Mouse (Mus musculus): ENCODE measurements around the gene Fam57a. TPM values are rescaled to one million over a fixed set of nuclear protein-coding genes. Genes with fewer than 3 reads are reported as not detected.

The Fam57a gene
- polyA plus RNA-seq, 1 experiment from 2014 or later: 33.2 TPM

DNA sequence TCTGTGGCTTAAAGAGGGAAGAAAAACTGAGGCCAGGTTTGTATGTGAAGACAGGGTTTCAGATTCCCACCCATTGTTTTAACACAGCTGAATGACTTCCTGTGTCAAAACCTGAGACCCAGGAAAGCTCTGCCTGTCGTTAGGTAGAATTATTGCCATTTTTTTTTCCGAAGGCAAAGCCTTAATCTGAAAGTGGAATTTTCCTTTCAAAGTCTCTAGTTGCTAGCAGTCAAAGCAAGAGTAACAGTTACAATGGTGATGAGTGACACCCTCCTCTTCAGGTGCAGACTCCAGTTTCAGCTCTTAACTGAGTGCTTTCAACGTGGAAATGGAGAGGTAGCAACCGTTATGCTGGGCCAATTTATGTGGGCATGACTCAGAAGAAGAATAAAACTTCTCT lies 28.5 kb upstream of the Fam57a start:
- WGBS: 71% methylated on average over 4 of the region's 4 CpGs
- ATAC-seq (ENCODE audit: low FRiP score): no peak
- no peak overlapping the region for H3K4me2 ChIP-seq (replicated peaks; ENCODE audit: low read depth, low read length)
- no peaks in the 10 kb centered on the region for H3K27me3 ChIP-seq (ENCODE audit: control insufficient read depth, insufficient read depth, low read length)
- no peak overlapping the region for H3K9ac ChIP-seq (ENCODE audit: low read depth, low read length)
- DNase-seq (ENCODE audit: low spot score): no peak
- H3K4me1 ChIP-seq (replicated peaks; ENCODE audit: control insufficient read depth, insufficient read depth, low read length): no peaks in the 10 kb centered on the region
- H3K36me3 ChIP-seq (ENCODE audit: control insufficient read depth, insufficient read depth, low read length): no peaks in the 10 kb centered on the region
- H3K9me3 ChIP-seq (ENCODE audit: control insufficient read depth, low read length): no peaks in the 10 kb centered on the region
- no peak overlapping the region for H3K4me3 ChIP-seq (ENCODE audit: low read depth, low read length)
- no peak overlapping the region for H3K27ac ChIP-seq (ENCODE audit: low read depth, low read length)

DNA sequence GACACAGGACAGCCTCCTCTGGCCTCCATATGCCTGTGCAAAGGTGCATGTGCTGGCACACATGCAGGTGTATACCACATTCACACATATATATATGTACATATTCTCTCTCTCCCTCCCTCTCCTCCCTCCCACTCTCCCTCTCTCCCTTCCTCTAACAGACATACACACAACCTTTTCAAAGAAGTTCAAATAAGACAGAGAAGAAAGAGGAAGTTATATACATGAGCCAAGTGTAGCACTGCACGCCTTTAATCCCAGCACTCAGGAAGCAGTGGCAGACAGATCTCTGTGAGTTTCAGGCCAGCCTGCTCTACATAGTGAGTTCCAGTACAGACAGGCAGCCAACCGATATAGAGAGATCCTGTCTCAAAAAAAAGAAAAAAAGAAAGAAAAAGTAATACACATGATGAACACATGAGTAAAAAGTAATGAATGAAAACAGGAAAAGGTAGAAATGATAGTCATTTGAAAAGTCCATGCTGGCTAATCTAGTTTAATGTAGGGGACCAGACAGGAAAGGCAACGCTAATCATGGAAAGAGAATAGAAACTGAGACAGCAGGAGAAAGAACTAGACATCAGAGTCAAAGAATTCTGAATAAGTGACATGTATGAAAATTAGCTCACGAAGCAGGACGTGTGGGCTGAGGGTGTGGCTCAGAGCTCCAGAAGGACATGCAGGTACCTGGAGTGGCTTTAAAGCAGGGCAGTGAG lies 26.1 kb upstream of the Fam57a start:
- H3K27me3 ChIP-seq (ENCODE audit: control insufficient read depth, insufficient read depth, low read length): no peaks in the 10 kb centered on the region
- 94% methylated on average over 5 of the region's 5 CpGs for WGBS
- no peak overlapping the region for H3K27ac ChIP-seq (ENCODE audit: low read depth, low read length)
- no peak for ATAC-seq (ENCODE audit: low FRiP score)
- no peaks in the 10 kb centered on the region for H3K4me1 ChIP-seq (replicated peaks; ENCODE audit: control insufficient read depth, insufficient read depth, low read length)
- no peak overlapping the region for H3K9ac ChIP-seq (ENCODE audit: low read depth, low read length)
- no peak overlapping the region for H3K4me2 ChIP-seq (replicated peaks; ENCODE audit: low read depth, low read length)
- H3K9me3 ChIP-seq (ENCODE audit: control insufficient read depth, low read length): no peaks in the 10 kb centered on the region
- no peaks in the 10 kb centered on the region for H3K36me3 ChIP-seq (ENCODE audit: control insufficient read depth, insufficient read depth, low read length)
- no peak for DNase-seq (ENCODE audit: low spot score)
- no peak overlapping the region for H3K4me3 ChIP-seq (ENCODE audit: low read depth, low read length)

DNA sequence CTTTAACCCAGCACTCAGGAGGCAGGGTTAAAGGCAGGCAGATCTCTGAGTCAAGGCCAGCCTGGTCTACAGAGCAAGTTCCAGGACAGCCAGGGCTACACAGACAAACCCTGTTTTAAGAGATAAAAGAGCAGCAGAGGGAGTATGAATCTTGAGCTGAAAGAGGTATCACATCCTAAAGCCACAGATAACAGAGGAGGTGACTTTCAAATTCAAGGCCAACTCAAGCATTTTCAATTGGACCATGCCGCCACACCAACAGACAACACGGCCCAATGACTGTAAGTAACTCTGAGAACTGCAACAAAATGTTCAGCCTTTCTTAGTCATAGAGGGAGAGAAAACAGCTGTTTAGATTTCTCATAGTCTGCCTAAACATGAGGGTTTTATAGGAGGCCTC lies 25.3 kb upstream of the Fam57a start:
- H3K27me3 ChIP-seq (ENCODE audit: control insufficient read depth, insufficient read depth, low read length): no peaks in the 10 kb centered on the region
- H3K36me3 ChIP-seq (ENCODE audit: control insufficient read depth, insufficient read depth, low read length): no peaks in the 10 kb centered on the region
- no peak overlapping the region for H3K4me2 ChIP-seq (replicated peaks; ENCODE audit: low read depth, low read length)
- H3K4me3 ChIP-seq (ENCODE audit: low read depth, low read length): no peak overlapping the region
- no peak overlapping the region for H3K9ac ChIP-seq (ENCODE audit: low read depth, low read length)
- H3K4me1 ChIP-seq (replicated peaks; ENCODE audit: control insufficient read depth, insufficient read depth, low read length): no peaks in the 10 kb centered on the region
- no peak for ATAC-seq (ENCODE audit: low FRiP score)
- WGBS: 94% methylated on average over 2 of the region's 2 CpGs
- H3K27ac ChIP-seq (ENCODE audit: low read depth, low read length): no peak overlapping the region
- no peaks in the 10 kb centered on the region for H3K9me3 ChIP-seq (ENCODE audit: control insufficient read depth, low read length)
- DNase-seq (ENCODE audit: low spot score): no peak

DNA sequence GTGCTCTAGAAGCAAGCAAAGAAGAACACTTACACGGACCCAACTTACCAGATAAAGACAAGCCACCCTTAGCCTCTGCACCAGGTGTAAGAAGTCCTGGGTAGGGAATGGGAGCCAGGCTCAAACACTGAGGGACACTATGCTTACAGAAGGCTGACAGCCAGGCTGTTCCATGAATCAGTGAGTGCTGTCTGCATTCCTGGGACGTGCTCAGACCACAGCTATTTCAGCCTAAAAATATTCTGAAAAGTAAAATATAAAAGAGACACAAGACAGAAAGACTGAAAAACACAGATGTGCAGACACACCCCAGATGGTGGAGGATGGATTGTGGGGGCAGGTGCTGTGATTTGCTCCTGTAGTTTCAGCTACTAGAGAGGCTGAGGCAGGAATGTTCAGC lies 24.6 kb upstream of the Fam57a start:
- Histone ChIP-seq H3K9ac (ENCODE audit: low read depth, low read length) (no peak overlapping the region), H3K9me3 (ENCODE audit: control insufficient read depth, low read length) (no peaks in the 10 kb centered on the region), H3K4me3 (ENCODE audit: low read depth, low read length) (no peak overlapping the region), H3K27me3 (ENCODE audit: control insufficient read depth, insufficient read depth, low read length) (no peaks in the 10 kb centered on the region), H3K36me3 (ENCODE audit: control insufficient read depth, insufficient read depth, low read length) (no peaks in the 10 kb centered on the region), H3K4me1 (replicated peaks; ENCODE audit: control insufficient read depth, insufficient read depth, low read length) (no peaks in the 10 kb centered on the region), H3K4me2 (replicated peaks; ENCODE audit: low read depth, low read length) (no peak overlapping the region), H3K27ac (ENCODE audit: low read depth, low read length) (no peak overlapping the region)
- no peak for ATAC-seq (ENCODE audit: low FRiP score)
- WGBS: 90% methylated on average over 2 of the region's 2 CpGs
- DNase-seq (ENCODE audit: low spot score): no peak

DNA sequence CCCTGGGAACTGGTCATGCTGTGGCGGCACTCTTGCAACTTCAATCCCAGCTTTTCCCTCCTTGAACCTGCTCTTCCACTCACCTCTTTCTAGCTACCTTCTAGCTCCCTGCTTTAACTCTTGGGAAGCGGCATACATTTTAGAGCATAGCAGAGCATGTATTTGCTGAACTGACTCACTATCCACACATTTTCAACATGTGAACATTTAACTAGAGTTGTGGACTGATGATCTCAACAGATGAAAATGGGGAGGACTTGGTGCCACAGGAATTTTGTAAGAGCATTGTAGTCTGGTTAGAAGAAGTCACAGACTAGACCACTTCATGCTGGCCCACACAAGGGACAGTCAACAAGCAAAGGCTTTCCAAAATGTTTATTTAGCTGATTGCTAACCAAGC lies 21.1 kb upstream of the Fam57a start:
- H3K36me3 ChIP-seq (ENCODE audit: control insufficient read depth, insufficient read depth, low read length): no peaks in the 10 kb centered on the region

DNA sequence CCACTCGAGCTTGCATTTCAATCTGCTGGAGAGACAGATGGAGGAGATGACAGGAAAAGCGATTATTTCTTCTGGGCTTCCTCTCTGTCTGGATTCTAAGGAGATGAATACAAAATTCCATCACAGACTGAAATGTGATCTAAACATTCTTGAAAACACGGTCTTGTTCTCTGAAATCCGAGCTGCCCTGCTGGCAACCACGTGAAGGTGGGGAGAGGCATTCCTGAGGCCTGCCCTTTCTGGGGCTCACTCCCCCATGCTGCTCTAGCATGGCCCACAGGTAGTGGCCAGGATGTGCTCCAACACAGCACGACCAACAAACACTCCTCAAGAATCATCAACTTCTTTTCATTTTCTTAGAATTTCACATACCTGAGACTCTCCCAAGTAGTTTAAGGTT lies 19.2 kb upstream of the Fam57a start:
- H3K4me1 ChIP-seq (replicated peaks; ENCODE audit: control insufficient read depth, insufficient read depth, low read length): no peaks in the 10 kb centered on the region
- WGBS: 65% methylated on average over 6 of the region's 6 CpGs
- no peaks in the 10 kb centered on the region for H3K36me3 ChIP-seq (ENCODE audit: control insufficient read depth, insufficient read depth, low read length)
- ATAC-seq (ENCODE audit: low FRiP score): no peak
- H3K4me2 ChIP-seq (replicated peaks; ENCODE audit: low read depth, low read length): no peak overlapping the region
- DNase-seq (ENCODE audit: low spot score): no peak
- no peak overlapping the region for H3K27ac ChIP-seq (ENCODE audit: low read depth, low read length)
- H3K9me3 ChIP-seq (ENCODE audit: control insufficient read depth, low read length): no peaks in the 10 kb centered on the region
- H3K9ac ChIP-seq (ENCODE audit: low read depth, low read length): no peak overlapping the region
- H3K4me3 ChIP-seq (ENCODE audit: low read depth, low read length): no peak overlapping the region
- H3K27me3 ChIP-seq (ENCODE audit: control insufficient read depth, insufficient read depth, low read length): no peaks in the 10 kb centered on the region

More for the DNA sequence above, 21.1 kb upstream of the Fam57a start:
- H3K9ac ChIP-seq (ENCODE audit: low read depth, low read length): no peak overlapping the region
- H3K4me1 ChIP-seq (replicated peaks; ENCODE audit: control insufficient read depth, insufficient read depth, low read length): no peaks in the 10 kb centered on the region
- H3K27ac ChIP-seq (ENCODE audit: low read depth, low read length): no peak overlapping the region
- H3K27me3 ChIP-seq (ENCODE audit: control insufficient read depth, insufficient read depth, low read length): no peaks in the 10 kb centered on the region
- H3K9me3 ChIP-seq (ENCODE audit: control insufficient read depth, low read length): no peaks in the 10 kb centered on the region
- ATAC-seq (ENCODE audit: low FRiP score): no peak
- no peak for DNase-seq (ENCODE audit: low spot score)
- H3K4me3 ChIP-seq (ENCODE audit: low read depth, low read length): no peak overlapping the region
- WGBS: 88% methylated on average over 2 of the region's 2 CpGs
- H3K4me2 ChIP-seq (replicated peaks; ENCODE audit: low read depth, low read length): no peak overlapping the region

DNA sequence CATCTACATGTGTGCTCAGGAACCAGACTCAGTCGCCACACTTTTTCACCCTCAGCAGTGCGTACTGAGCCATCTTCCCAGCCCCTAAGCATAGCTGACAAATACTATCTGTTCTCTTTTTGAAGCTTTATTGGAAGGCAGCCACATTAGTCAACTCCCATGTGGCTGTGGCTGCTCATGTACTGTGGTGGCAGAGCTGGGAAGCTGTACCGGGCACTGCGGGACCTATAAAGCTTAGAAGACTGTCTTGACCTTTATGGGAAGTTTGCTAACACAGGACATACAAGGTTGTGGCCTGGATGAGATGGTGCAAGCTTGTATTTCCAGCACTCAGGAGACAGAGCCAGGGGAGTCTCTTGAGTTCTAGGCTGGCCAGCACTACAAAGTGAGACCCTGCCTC lies 12.8 kb upstream of the Fam57a start:
- Histone ChIP-seq H3K36me3 (ENCODE audit: control insufficient read depth, insufficient read depth, low read length) (no peaks in the 10 kb centered on the region), H3K9ac (ENCODE audit: low read depth, low read length) (no peak overlapping the region), H3K27me3 (ENCODE audit: control insufficient read depth, insufficient read depth, low read length) (no peaks in the 10 kb centered on the region), H3K9me3 (ENCODE audit: control insufficient read depth, low read length) (no peaks in the 10 kb centered on the region), H3K4me3 (ENCODE audit: low read depth, low read length) (no peak overlapping the region), H3K4me2 (replicated peaks; ENCODE audit: low read depth, low read length) (no peak overlapping the region), H3K27ac (ENCODE audit: low read depth, low read length) (no peak overlapping the region), H3K4me1 (replicated peaks; ENCODE audit: control insufficient read depth, insufficient read depth, low read length) (no peaks in the 10 kb centered on the region)
- 100% methylated on average over 4 of the region's 4 CpGs for WGBS
- DNase-seq (ENCODE audit: low spot score): no peak
- ATAC-seq (ENCODE audit: low FRiP score): no peak

DNA sequence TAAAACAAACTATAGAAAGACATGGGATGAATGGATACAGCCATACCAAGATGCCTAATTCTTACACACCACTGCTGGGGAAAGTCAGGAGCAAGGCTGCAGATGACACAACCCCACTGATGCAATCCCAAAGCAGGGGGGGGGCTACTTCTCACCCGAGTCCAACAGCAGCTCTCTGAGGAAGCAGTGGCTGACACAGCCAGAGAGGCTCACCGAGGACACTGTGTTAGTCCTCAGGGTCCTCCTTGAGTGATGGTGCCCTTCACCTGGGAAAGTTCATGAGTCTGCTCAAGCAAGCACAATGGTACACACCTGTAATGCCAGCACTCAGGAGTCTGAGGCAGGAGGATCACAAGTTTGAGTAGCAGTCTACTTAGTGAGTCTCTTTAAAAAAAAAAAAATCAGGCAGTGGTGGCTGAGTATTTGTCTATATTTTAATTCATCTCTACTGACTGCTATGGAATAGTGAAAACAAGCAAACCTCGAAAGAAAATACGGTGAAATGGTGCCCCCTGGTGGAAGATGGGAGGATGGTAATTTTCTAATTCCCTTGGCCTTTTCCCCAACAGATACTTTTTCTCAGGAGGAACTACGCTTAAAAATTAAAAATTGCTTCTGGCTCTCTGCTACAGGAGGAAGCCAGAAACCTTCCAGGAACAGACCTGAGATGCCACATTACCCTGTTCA lies 12.2 kb upstream of the Fam57a start:
- no peak for ATAC-seq (ENCODE audit: low FRiP score)

DNA sequence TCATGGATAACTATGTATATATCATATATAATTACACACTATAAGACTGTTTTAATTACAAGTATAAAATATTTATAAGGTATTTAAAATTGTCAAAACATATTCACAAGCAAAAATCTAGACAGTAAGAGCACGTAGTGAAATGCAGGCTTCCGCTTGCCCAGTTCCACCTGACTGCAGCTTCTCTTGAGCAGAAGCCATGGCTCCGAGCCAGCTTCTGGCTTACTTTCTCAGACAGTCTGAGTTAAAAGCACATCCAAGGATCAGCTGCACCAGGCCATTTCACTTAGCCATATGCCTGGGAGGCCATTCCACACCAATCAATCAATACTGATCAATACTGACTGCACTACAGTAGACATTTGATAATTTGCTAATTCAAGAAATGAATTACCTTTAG lies 10.5 kb upstream of the Fam57a start:
- Histone ChIP-seq H3K36me3 (ENCODE audit: control insufficient read depth, insufficient read depth, low read length) (no peaks in the 10 kb centered on the region), H3K27ac (ENCODE audit: low read depth, low read length) (no peak overlapping the region), H3K9ac (ENCODE audit: low read depth, low read length) (no peak overlapping the region), H3K9me3 (ENCODE audit: control insufficient read depth, low read length) (no peaks in the 10 kb centered on the region), H3K4me2 (replicated peaks; ENCODE audit: low read depth, low read length) (no peak overlapping the region), H3K4me3 (ENCODE audit: low read depth, low read length) (no peak overlapping the region), H3K27me3 (ENCODE audit: control insufficient read depth, insufficient read depth, low read length) (no peaks in the 10 kb centered on the region), H3K4me1 (replicated peaks; ENCODE audit: control insufficient read depth, insufficient read depth, low read length) (no peaks in the 10 kb centered on the region)
- 91% methylated on average over 3 of the region's 3 CpGs for WGBS
- DNase-seq (ENCODE audit: low spot score) (no peak), ATAC-seq (ENCODE audit: low FRiP score) (no peak)

More for the DNA sequence above, 12.2 kb upstream of the Fam57a start:
- 35% methylated on average over 5 of the region's 5 CpGs for WGBS
- no peaks in the 10 kb centered on the region for H3K9me3 ChIP-seq (ENCODE audit: control insufficient read depth, low read length)
- H3K4me2 ChIP-seq (replicated peaks; ENCODE audit: low read depth, low read length): no peak overlapping the region
- no peak overlapping the region for H3K9ac ChIP-seq (ENCODE audit: low read depth, low read length)
- no peak overlapping the region for H3K4me3 ChIP-seq (ENCODE audit: low read depth, low read length)
- DNase-seq (ENCODE audit: low spot score): peak; percentile 87
- H3K4me1 ChIP-seq (replicated peaks; ENCODE audit: control insufficient read depth, insufficient read depth, low read length): no peaks in the 10 kb centered on the region
- H3K36me3 ChIP-seq (ENCODE audit: control insufficient read depth, insufficient read depth, low read length): no peaks in the 10 kb centered on the region
- H3K27ac ChIP-seq (ENCODE audit: low read depth, low read length): no peak overlapping the region
- H3K27me3 ChIP-seq (ENCODE audit: control insufficient read depth, insufficient read depth, low read length): no peaks in the 10 kb centered on the region

Data from hindbrain, embryonic 11.5 days (tissue).